Mouse (Mus musculus) lung, postnatal 10 days (tissue): ENCODE measurements at regions not wholly inside any gene's neighbourhood (a gene's known extent, or its start where the extent isn't known, plus 50 kb on each side); places are given as distances from the start of the nearest gene placed in this dataset.

Experiments
- DNase-seq: peaks from one replicate; pipeline ENCODE4 v3.0.0; 2021

- DNase-seq, result peak; percentile 14
Measured at GRCm38 (mm10) chrX:72761511-72761910, 63.5 kb upstream of the Gabrq start.
